Mouse (Mus musculus) G1E (cell line): ENCODE measurements at regions not wholly inside any gene's neighbourhood (a gene's known extent, or its start where the extent isn't known, plus 50 kb on each side); places are given as distances from the start of the nearest gene placed in this dataset.

Source experiments
- CTCF ChIP-seq: IDR thresholded peaks from 2 replicates; pipeline ENCODE4 v1.5.1; 2012; ENCODE audit warnings: low read depth, low read length, inconsistent platforms, mixed read lengths
- GATA1 ChIP-seq: IDR thresholded peaks from 2 replicates; pipeline ENCODE4 v1.6.1; 2012; ENCODE audit warnings: borderline replicate concordance, low read length, inconsistent platforms, mixed read lengths
- POLR2AphosphoS5 ChIP-seq: IDR thresholded peaks from 2 replicates; pipeline ENCODE4 v1.6.1; 2012; ENCODE audit warnings: low read depth, low read length, inconsistent platforms; ENCODE audit not compliant: insufficient replicate concordance
- TAL1 ChIP-seq: conservative IDR thresholded peaks from 2 replicates; pipeline ENCODE4 v1.6.1; 2012; ENCODE audit warnings: low read depth, low read length, inconsistent platforms, mixed read lengths

- TF ChIP-seq CTCF (no peak), TAL1 (no peak), POLR2AphosphoS5 (no peak), GATA1 (no peak)
Observed at GRCm38 (mm10) chr15:67904646-67905045, 1403.9 kb upstream of the Lrrc6 start.
